Mouse (Mus musculus): ENCODE results near the gene Arpp21. TPM values are rescaled to one million over a fixed set of nuclear protein-coding genes. Genes with fewer than 3 reads are reported as not detected.

The Arpp21 gene
- 37.7 and 39.2 TPM in 2 replicates for polyA plus RNA-seq (2012; rRNA removed)

DNA sequence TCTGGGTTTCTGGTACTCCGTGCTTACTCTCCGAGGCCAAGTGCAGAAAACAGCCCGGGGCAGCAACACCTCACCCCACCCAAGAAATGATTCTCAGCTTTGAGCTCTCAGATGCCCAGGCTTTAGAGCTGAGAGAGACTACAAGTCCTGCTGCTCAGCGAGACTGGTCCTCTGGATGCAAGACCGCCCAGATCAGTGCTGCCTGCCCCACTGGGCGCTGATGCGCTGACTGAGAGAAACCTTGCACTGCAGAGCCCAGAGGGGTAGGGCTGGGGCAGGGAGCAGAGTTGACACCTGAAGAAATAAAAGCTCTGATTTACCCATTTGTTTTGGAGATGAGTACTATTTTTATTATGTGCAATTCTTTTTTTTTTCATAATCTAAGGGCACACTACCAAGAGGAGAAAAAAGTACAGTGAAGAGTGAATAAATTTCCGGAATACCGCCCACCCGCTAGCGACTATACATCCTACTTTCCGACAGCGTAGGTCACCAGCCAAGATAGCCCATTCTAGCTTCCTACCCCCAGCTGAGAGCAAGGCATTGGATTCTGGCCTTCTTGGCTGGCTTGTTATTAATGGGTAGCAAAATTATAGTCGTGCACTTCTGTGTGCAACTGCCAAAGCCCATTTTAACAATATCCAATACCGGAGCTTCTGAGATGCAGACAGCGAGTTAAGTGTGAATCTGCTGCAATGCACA is at the start of gene Arpp21:
Arpp21 (minus strand) TSS at position 243 of the 702 bp plus-strand sequence.

All from central nervous system, embryonic 14 days (tissue).